Mouse (Mus musculus) gastrocnemius, adult 8-10 months (tissue): ENCODE results near the gene Pik3r5. TPM values are rescaled to one million over a fixed set of nuclear protein-coding genes. Genes with fewer than 3 reads are reported as not detected.

Experiments
- DNase-seq, 2 experiments: peaks; one replicate each; pipeline ENCODE4 v3.0.0; 2022; ENCODE audit warnings: low spot score in 2 of 2
- total RNA-seq, 4 experiments: library from RNA; stranded (reverse); gene quantifications; 2 replicates each; pipeline ENCODE4 v1.2.4; 2022

Pik3r5 gene
- total RNA-seq, 4 experiments from 2014 or later, result 0.22 to 0.56 (median 0.43) TPM

DNA sequence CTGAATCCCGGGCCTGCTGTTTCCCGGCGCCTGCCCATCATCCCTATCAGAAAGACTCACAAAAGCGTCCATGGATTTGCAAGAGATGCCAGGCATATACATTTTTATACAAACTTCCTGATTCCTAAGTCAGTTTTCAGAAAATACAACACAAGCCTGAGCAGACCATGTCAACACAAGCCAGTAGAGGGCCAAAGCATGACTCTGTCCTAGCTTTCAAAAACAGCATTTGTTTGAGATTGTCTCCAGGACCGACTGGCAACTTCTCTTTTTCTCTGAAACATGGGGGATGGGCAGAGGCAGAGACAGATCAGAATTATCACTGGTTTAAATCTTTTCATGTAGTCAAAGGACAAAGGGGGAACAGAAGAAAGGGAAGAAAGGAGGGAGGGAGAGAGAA is 89.4 kb downstream of the Pik3r5 start:
- no peak for DNase-seq

DNA sequence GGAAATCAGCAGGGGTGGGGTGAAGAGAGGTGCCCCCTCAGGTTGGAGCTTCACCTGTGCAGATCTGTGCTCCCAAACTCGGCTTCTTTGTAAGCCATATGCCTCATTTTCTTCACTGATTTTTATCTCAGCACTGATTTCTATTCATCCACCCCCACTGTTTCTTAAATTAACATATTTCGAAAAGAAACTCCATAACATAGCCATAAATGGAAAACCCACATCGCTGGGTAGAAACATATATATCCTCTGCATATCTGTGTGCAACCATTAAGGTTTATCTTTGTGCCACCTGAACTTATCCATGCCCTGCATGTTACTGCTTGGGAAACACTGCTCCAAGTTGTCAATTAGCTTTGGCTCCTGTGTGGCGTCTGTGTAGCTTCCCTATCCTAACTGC is 94.5 kb downstream of the Pik3r5 start:
- no peak for DNase-seq

DNA sequence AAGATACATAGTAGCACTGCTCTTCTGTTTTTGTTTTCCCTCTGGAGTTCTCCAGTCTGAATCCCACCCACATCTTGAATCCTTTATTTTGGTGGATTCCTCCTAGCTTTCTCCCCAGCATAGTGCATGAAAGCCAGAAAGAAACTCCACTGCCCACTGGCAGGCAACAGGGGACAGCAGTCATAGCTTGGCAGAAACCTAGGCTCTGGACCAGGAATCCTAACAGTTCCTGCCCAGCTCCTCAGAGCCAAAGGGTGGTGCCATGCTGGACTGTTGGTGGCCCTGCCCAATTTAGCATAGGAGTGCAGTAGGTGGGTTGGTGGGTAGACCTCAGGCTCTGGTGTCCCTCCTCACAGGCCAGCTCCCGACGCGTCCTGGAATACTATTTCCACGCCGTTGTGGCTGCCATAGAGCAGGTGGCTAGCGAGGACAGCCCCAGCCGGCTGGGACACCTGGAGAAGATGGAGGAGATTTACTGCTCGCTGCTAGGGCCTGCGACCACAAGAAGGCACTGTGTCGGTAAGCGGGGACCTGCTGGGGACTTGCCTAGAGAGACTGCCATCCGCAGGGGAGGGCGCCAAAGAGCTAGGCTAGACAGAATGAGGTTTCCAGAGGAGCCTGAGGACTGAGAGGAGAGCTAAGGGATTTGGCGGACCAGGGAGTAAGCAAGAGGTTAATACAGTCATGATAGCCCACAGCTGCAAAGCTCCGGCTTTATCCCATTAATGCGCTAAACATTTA is 99.3 kb downstream of the Pik3r5 start:
- peak; percentile 16 to 18 for DNase-seq

DNA sequence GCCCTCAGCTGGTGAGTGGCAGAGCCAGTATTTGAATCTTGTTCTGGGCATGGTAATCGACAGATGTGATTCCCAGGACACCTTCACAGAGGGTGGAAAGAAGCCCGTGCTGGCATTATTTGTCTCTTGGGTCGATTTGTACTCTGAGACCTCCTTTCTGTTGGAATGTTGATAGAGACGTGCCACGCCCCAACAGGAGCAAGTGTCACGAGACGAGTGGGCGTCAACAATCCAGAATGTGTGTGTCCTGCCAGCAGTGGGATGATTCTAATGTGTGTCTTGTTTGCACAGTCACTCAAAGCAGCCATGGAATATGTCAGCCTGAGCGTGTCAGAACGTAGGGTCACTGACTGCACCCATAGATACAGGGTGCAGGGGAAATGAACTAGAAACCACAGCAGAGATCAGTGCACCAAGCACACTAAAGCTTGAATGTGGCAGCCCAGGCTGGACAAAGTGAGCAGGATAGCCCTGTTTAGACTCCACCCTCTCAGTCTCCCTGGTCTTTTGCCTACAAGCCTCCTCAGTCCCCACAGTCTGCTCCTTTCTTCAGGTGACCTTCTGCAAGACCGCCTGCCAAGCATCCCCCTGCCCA is 100.1 kb downstream of the Pik3r5 start:
- no peak for DNase-seq

DNA sequence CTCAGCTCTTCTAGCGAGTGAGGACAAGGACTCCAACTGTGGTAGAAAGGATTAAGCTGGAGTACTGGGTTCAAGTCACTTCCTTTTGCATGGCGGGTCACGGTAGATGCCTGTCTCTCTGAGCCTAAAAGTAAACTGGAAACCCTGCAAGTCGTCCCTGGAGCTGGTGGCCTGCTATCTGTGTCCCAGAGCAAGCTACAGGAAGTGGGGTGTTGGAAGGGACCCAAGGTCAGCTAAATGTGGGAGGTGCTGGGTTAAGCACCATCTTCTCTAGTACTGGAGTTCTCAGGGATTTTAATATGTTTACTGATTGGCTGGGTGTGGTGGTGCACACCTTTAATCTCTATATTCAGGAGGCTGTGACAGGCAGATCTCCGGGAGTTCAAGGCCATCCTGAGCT is 100.9 kb downstream of the Pik3r5 start:
- DNase-seq, result no peak

DNA sequence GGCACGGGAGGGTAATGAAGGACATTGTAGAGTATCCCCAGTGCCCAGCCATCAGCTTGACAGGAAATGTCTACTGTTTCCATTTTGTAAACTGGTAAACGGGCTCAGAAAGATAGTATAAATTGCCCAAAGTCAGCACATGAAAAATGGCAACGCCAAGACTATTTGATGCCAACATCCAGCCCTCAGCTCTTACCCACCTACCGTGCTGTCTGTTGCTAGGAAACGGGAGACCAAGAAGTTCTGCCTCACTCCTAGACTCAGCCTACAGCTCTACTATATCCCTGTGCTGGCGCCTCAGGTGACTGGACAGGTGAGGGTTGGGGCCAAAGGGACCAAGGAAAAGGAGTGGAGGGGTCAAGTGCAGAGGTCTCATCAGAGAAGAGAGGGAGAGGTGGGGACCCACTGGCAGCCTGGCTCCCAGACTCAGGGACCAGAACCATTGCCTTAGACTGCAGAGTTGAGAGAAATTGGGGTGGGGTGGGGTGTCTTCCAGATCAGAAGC is 102.1 kb downstream of the Pik3r5 start:
- no peak for DNase-seq

DNA sequence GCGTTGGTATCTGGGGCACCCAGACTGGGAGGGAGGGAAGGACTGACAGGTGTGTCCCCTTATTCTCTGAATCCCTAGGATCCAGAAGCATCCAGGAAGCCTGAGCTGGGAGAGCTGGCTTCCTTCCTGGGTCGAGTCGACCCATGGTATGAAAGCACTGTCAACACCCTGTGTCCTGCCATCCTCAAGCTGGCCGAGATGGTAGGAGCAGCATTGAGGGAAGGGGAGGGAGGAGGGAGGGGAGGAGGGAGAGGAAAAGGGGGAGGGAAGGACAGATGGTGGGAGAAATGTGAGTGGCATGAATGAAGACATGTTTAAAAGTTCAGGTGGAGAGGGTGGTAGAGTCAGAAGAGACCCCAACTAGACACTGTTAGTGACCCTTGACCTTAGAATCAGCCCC is 104.1 kb downstream of the Pik3r5 start:
- no peak for DNase-seq

DNA sequence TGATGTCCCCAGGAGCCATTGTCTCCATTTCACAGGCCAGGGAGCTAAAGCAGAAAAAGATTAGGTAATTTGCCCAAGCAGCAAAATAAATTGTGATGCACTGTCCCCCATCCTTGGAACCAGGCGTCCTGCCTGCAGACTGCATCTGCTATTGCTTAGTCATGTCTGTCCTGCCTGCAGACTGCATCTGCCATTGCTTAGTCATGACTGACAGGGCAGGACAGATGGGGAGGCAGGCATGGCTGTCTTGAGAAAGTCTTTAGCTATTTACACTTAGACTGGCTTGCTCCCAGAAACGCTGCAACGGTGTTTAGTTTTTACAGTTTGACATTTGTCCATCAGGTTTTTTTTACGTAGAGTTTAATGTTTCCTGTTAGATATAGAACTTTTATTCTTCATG is 104.5 kb downstream of the Pik3r5 start:
- DNase-seq, result no peak

DNA sequence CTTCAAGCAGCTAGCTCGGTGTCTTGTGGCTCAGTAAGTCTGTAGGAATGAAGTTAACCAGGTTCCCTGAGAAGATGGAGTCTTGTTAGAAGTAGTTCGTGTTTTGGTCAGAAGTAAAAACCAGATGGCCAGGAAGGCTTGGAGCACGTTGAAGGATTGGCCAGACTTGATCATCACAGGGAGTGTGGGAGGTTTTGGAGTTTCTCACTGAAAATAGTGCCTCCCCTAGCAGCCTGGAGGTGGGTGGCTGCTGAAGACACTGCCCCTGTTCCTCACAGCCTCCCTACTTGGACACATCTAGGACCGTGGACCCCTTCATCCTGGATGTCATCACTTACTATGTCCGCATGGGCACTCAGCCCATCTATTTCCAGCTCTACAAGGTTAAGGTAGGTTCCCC is 107.7 kb downstream of the Pik3r5 start:
- DNase-seq, result no peak

DNA sequence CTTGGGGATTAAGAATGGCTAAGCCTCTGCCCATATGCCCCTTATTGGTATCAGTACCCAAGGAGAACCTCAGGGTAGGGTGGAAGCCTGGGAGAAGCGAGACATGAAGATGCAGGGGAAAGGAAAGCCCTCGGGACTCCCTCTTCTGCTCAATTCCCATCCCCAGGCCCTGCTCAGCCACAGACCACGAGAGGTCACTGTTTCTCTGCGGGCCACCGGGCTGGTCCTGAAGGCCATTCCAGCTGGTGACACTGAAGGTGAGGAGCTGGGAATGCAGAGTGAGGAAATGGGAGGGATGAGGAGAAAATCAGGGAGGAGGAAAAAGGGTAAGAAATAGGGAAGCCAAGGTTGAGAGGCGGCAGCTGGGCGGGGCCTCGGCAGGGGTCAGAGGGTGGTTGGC is 112.6 kb downstream of the Pik3r5 start:
- no peak for DNase-seq

DNA sequence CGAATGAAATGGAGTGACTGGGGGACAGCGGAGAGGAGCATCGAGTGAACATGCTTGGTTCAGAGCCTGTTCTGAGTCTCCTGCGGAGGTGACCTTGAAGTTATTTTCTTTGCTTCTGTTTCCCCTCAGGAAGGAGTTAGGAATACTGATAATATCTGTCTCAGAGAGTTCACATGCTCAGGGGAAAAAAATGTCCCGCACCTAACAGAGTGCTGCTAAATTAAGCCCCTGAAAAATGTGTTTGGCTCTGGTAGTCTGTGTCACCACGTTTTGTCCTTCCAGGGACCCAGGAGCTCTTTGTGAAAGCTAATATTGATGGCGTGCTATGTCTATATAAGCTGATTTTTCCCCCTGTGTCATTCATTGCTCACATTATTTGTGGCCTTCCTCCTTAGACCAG is 113.3 kb downstream of the Pik3r5 start:
- DNase-seq, result no peak

DNA sequence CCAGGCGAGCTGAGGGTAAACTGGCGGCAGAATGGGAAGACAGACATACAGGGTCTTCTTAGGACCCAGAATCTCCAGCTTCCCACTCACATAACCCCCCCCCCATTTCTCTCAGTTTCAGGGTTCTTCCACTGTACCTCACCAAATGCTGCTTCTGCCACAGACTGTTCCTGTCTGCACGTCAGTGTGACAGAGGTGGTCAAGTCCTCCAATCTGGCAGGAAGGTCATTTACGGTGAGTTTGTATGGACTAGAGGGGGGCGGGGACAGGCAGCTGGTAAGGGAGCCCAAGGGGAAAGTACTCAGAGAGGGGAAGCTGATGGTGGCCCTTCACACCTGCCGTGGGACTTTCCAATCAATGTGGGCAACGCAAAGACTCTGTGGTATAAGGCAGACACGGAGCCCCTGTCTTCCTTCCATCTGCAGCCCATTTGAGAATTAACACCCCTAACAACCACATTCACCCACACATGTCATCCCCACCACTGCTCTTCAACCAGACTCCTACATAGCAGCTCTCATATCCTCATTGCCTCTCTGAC is 113.8 kb downstream of the Pik3r5 start:
- DNase-seq, result no peak

Other genes starting within 250 kb of the Pik3r5 start
- 1 to 10 TPM; 2.7 to 6.6 (median 4.9) TPM for gene Ntn1, start 31.3 kb upstream of the Pik3r5 start, total RNA-seq
- 1 to 10 TPM in 1 of 4 experiments, under 1 TPM in 3; 0.58 to 1.2 (median 0.74) TPM for gene Pik3r6, start 70.9 kb downstream of the Pik3r5 start, total RNA-seq
- gene Mfsd6l, start 124.1 kb downstream of the Pik3r5 start, total RNA-seq, result not detected
- not detected for gene Ccdc42, start 154.9 kb downstream of the Pik3r5 start, total RNA-seq